ENCODE assay signal across 9 mouse cellular contexts in the genomic region with DNA sequence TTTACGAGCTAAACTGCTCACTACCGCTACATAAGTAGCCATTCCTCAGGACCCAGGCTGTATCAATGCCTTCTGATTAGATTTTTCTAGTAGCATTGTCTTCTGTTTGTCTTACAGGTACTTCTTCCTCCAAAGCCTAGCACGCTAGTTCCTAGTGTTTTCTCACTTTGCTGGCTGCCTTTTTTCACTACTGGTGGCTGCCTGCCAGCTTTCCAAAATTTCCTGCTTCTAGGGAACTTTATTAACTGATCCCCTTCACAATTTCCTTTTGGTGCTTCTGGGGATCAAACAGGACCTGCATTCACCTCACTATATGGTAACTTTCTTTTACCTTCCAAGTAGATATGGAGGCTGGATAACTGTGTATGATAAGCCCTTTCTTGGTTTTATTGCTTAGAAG. TPM values are rescaled to one million over a fixed set of nuclear protein-coding genes. Genes with fewer than 3 reads are reported as not detected.
DNase-seq lines count a peak whose midpoint lies in the region; ATAC-seq and TF ChIP-seq lines count a peak whose summit lies in the region.
"Had no signal": no experiment of that assay in that cellular context is flagged by ENCODE, and none has a peak within 500 bp of the region (broad histone marks: within the 10 kb centered on the region; RNA-seq: fewer than 3 reads in every experiment).

No protein-coding gene starts in this region.

- H3K4me3 ChIP-seq in kidney, embryonic 16.5 days (ENCODE audit: low read length), result peak overlapping the region; percentile 66
- peak overlapping the region; percentile 98 for H3K4me3 ChIP-seq in embryonic facial prominence, embryonic 14.5 days (ENCODE audit: low read depth, low read length)
- H3K4me3 ChIP-seq in kidney, postnatal 0 days (replicated peaks; ENCODE audit: low read depth, low read length), result peak overlapping the region; percentile 85
- H3K4me3 ChIP-seq in midbrain, postnatal 0 days (ENCODE audit: low read depth, low read length), result peak overlapping the region; percentile 85

- peaks cover 26% of the 10 kb centered on the region for H3K36me3 ChIP-seq in kidney, embryonic 16.5 days (ENCODE audit: insufficient read depth, low read length)
- H3K36me3 ChIP-seq in embryonic facial prominence, embryonic 14.5 days (ENCODE audit: control insufficient read depth, insufficient read depth, low read length), result peaks cover 40% of the 10 kb centered on the region
- H3K36me3 ChIP-seq in kidney, postnatal 0 days (ENCODE audit: insufficient read depth, low read length), result peaks cover 7% of the 10 kb centered on the region; the same call in 1 of the 2 replicates
- H3K36me3 ChIP-seq in midbrain, postnatal 0 days (ENCODE audit: insufficient read depth, low read length), result peaks cover 13% of the 10 kb centered on the region

- WGBS in kidney, embryonic 16.5 days, result 28% methylated on average over 3 of the region's 3 CpGs
- 51% methylated on average over 3 of the region's 3 CpGs for WGBS in embryonic facial prominence, embryonic 14.5 days
- 21% methylated on average over 3 of the region's 3 CpGs for WGBS in kidney, postnatal 0 days
- 58% methylated on average over 3 of the region's 3 CpGs for WGBS in midbrain, postnatal 0 days

- H3K27me3 ChIP-seq in kidney, embryonic 16.5 days (ENCODE audit: insufficient read depth, low read length), result no peaks in the 10 kb centered on the region
- no peaks in the 10 kb centered on the region for H3K27me3 ChIP-seq in embryonic facial prominence, embryonic 14.5 days (replicated peaks; ENCODE audit: control insufficient read depth, insufficient read depth, low read length)
- no peaks in the 10 kb centered on the region for H3K27me3 ChIP-seq in kidney, postnatal 0 days (ENCODE audit: insufficient read depth, low read length)
- no peaks in the 10 kb centered on the region for H3K27me3 ChIP-seq in midbrain, postnatal 0 days (ENCODE audit: insufficient read depth, low read length)

- no peak for DNase-seq in kidney, adult 9 months
- DNase-seq in embryonic facial prominence, embryonic 14.5 days (ENCODE audit: low spot score), result peak; percentile 4
- DNase-seq in kidney, postnatal 0 days (ENCODE audit: low spot score), result no peak
- DNase-seq in midbrain, postnatal 0 days (ENCODE audit: low spot score), result no peak
- no peak for DNase-seq in embryo, embryonic 10.5 days (ENCODE audit: low spot score)
- DNase-seq in thymus, postnatal 4 days, result no peak
- no peak for DNase-seq in gastrocnemius, postnatal 36 days

- no peak for ATAC-seq in kidney, embryonic 16.5 days (ENCODE audit: low FRiP score, low TSS enrichment)
- ATAC-seq in embryonic facial prominence, embryonic 14.5 days (ENCODE audit: low read depth), result no peak
- ATAC-seq in kidney, postnatal 0 days (replicated peaks; ENCODE audit: low FRiP score, low read depth), result no peak
- no peak for ATAC-seq in midbrain, postnatal 0 days (ENCODE audit: low FRiP score)

- no peak overlapping the region for H3K27ac ChIP-seq in kidney, embryonic 16.5 days (ENCODE audit: low read length)
- no peak overlapping the region for H3K27ac ChIP-seq in embryonic facial prominence, embryonic 14.5 days (replicated peaks; ENCODE audit: low read depth, low read length)
- H3K27ac ChIP-seq in kidney, postnatal 0 days, result no peak overlapping the region
- H3K27ac ChIP-seq in midbrain, postnatal 0 days (ENCODE audit: low read depth, low read length), result no peak overlapping the region

- peak overlapping the region; percentile 84 for H3K9ac ChIP-seq in kidney, embryonic 16.5 days (replicated peaks; ENCODE audit: low read length)
- peak overlapping the region; percentile 97 for H3K9ac ChIP-seq in embryonic facial prominence, embryonic 14.5 days (ENCODE audit: low read depth, low read length)
- H3K9ac ChIP-seq in kidney, postnatal 0 days (ENCODE audit: low read depth, low read length), result peak overlapping the region; percentile 95
- no peak overlapping the region; the same call in 1 of the 2 replicates for H3K9ac ChIP-seq in midbrain, postnatal 0 days (replicated peaks; ENCODE audit: low read length, poor library complexity, severe bottlenecking)

- no peak for TF ChIP-seq CTCF in kidney, postnatal 0 days (IDR thresholded peaks at IDR 0.05; ENCODE audit: low read depth)
- no peak for TF ChIP-seq CTCF in midbrain, postnatal 0 days (IDR thresholded peaks at IDR 0.05)

- H3K9me3 ChIP-seq in kidney, embryonic 16.5 days (ENCODE audit: low read length), result no peaks in the 10 kb centered on the region
- no peaks in the 10 kb centered on the region for H3K9me3 ChIP-seq in embryonic facial prominence, embryonic 14.5 days (ENCODE audit: control insufficient read depth, low read length)
- H3K9me3 ChIP-seq in kidney, postnatal 0 days (replicated peaks; ENCODE audit: low read length), result no peaks in the 10 kb centered on the region
- H3K9me3 ChIP-seq in midbrain, postnatal 0 days (ENCODE audit: low read length), result no peaks in the 10 kb centered on the region

- peaks cover 19% of the 10 kb centered on the region for H3K4me1 ChIP-seq in kidney, embryonic 16.5 days (ENCODE audit: insufficient read depth, low read length)
- peaks cover 16% of the 10 kb centered on the region for H3K4me1 ChIP-seq in embryonic facial prominence, embryonic 14.5 days (ENCODE audit: control insufficient read depth, insufficient read depth, low read length)
- peaks cover 16% of the 10 kb centered on the region for H3K4me1 ChIP-seq in kidney, postnatal 0 days (replicated peaks; ENCODE audit: insufficient read depth, low read length)
- peaks cover 6% of the 10 kb centered on the region for H3K4me1 ChIP-seq in midbrain, postnatal 0 days (ENCODE audit: insufficient read depth, low read length)

- peak overlapping the region; percentile 59 for H3K4me2 ChIP-seq in kidney, embryonic 16.5 days (replicated peaks; ENCODE audit: low read depth, low read length)
- H3K4me2 ChIP-seq in embryonic facial prominence, embryonic 14.5 days (ENCODE audit: low read depth, low read length), result peak overlapping the region; percentile 90
- peak overlapping the region; percentile 87 for H3K4me2 ChIP-seq in kidney, postnatal 0 days (ENCODE audit: low read length)
- H3K4me2 ChIP-seq in midbrain, postnatal 0 days (ENCODE audit: low read depth, low read length, poor library complexity, severe bottlenecking), result peak overlapping the region; percentile 79

- intact Hi-C loops in gastrocnemius, postnatal 36 days (cut with DNase I), result no loop called here

RNA-seq across cellular contexts. Expression of a gene that starts 1.2 kb away (rescaled TPM):
- 146 and 151 TPM in 2 replicates for polyA plus RNA-seq in kidney, embryonic 16.5 days (2015; fragmentation: Nextera tagmentation; extraction: Ambion mirVana)
- 99.2 and 103 TPM in 2 replicates for polyA plus RNA-seq in embryonic facial prominence, embryonic 14.5 days (2014; fragmentation: Nextera tagmentation; extraction: Ambion mirVana)
- 74.6 and 80.9 TPM in 2 replicates for polyA plus RNA-seq in kidney, postnatal 0 days (2015; fragmentation: Nextera tagmentation; extraction: Ambion mirVana)
- total RNA-seq in midbrain, postnatal 0 days (2014; rRNA removed), result 86.9 and 88.5 TPM in 2 replicates
- 49.4 and 49.8 TPM in 2 replicates for polyA plus RNA-seq in midbrain, postnatal 0 days (2015; fragmentation: Nextera tagmentation; extraction: Ambion mirVana)
- total RNA-seq in gastrocnemius, postnatal 36 days (2021), result 10 to 100 TPM; 19.3 to 19.9 TPM

RNA-seq across cellular contexts. Expression of a gene that starts 6.3 kb away (rescaled TPM):
- 49.5 and 53.1 TPM in 2 replicates for polyA plus RNA-seq in kidney, embryonic 16.5 days (2015; fragmentation: Nextera tagmentation; extraction: Ambion mirVana)
- polyA plus RNA-seq in embryonic facial prominence, embryonic 14.5 days (2014; fragmentation: Nextera tagmentation; extraction: Ambion mirVana), result 34.8 and 35.1 TPM in 2 replicates
- polyA plus RNA-seq in kidney, postnatal 0 days (2015; fragmentation: Nextera tagmentation; extraction: Ambion mirVana), result 27.4 and 29.8 TPM in 2 replicates
- 30.3 and 37.8 TPM in 2 replicates for total RNA-seq in midbrain, postnatal 0 days (2014; rRNA removed)
- polyA plus RNA-seq in midbrain, postnatal 0 days (2015; fragmentation: Nextera tagmentation; extraction: Ambion mirVana), result 20.2 and 21.8 TPM in 2 replicates
- total RNA-seq in gastrocnemius, postnatal 36 days (2021), result 1 to 10 TPM; 8.4 to 9.4 TPM

RNA-seq across cellular contexts. Expression of a gene that starts 10.4 kb away (rescaled TPM):
- polyA plus RNA-seq in kidney, embryonic 16.5 days (2015; fragmentation: Nextera tagmentation; extraction: Ambion mirVana), result 1.2 TPM in 1 of 2 replicates, not detected in the other
- not detected in 2 replicates for polyA plus RNA-seq in embryonic facial prominence, embryonic 14.5 days (2014; fragmentation: Nextera tagmentation; extraction: Ambion mirVana)
- polyA plus RNA-seq in kidney, postnatal 0 days (2015; fragmentation: Nextera tagmentation; extraction: Ambion mirVana), result not detected in 2 replicates
- total RNA-seq in midbrain, postnatal 0 days (2014; rRNA removed), result 3.8 TPM in 1 of 2 replicates, not detected in the other
- not detected in 2 replicates for polyA plus RNA-seq in midbrain, postnatal 0 days (2015; fragmentation: Nextera tagmentation; extraction: Ambion mirVana)
- under 1 TPM in 1 of 2 experiments, not detected in 1; 0.84 TPM for total RNA-seq in gastrocnemius, postnatal 36 days (2021)
- total RNA-seq: neutrophil, adult 5-6 weeks had no signal

RNA-seq across cellular contexts. Expression of a gene that starts 10.4 kb away (rescaled TPM):
- polyA plus RNA-seq in kidney, embryonic 16.5 days (2015; fragmentation: Nextera tagmentation; extraction: Ambion mirVana), result 93.0 and 94.3 TPM in 2 replicates
- polyA plus RNA-seq in embryonic facial prominence, embryonic 14.5 days (2014; fragmentation: Nextera tagmentation; extraction: Ambion mirVana), result 77.4 and 86.6 TPM in 2 replicates
- 69.0 and 76.7 TPM in 2 replicates for polyA plus RNA-seq in kidney, postnatal 0 days (2015; fragmentation: Nextera tagmentation; extraction: Ambion mirVana)
- 17.8 and 23.7 TPM in 2 replicates for total RNA-seq in midbrain, postnatal 0 days (2014; rRNA removed)
- polyA plus RNA-seq in midbrain, postnatal 0 days (2015; fragmentation: Nextera tagmentation; extraction: Ambion mirVana), result 29.2 and 32.9 TPM in 2 replicates
- 10 to 100 TPM; 15.6 to 17.1 TPM for total RNA-seq in gastrocnemius, postnatal 36 days (2021)

RNA-seq across cellular contexts. Expression of a gene that starts 15.3 kb away (rescaled TPM):
- not detected in 2 replicates for polyA plus RNA-seq in kidney, embryonic 16.5 days (2015; fragmentation: Nextera tagmentation; extraction: Ambion mirVana)
- polyA plus RNA-seq in embryonic facial prominence, embryonic 14.5 days (2014; fragmentation: Nextera tagmentation; extraction: Ambion mirVana), result not detected in 2 replicates
- polyA plus RNA-seq in kidney, postnatal 0 days (2015; fragmentation: Nextera tagmentation; extraction: Ambion mirVana), result not detected in 2 replicates
- total RNA-seq in midbrain, postnatal 0 days (2014; rRNA removed), result not detected in 2 replicates
- polyA plus RNA-seq in midbrain, postnatal 0 days (2015; fragmentation: Nextera tagmentation; extraction: Ambion mirVana), result not detected in 2 replicates
- total RNA-seq in gastrocnemius, postnatal 36 days (2021), result not detected
- total RNA-seq: neutrophil, adult 5-6 weeks had no signal
